Mouse (Mus musculus): Measurements from ENCODE around the gene B4galt3. TPM values are rescaled to one million over a fixed set of nuclear protein-coding genes. Genes with fewer than 3 reads are reported as not detected.

The B4galt3 gene
- total and polyA plus RNA-seq, 3 experiments = 16.8 to 33.1 TPM; not detected in 1

DNA sequence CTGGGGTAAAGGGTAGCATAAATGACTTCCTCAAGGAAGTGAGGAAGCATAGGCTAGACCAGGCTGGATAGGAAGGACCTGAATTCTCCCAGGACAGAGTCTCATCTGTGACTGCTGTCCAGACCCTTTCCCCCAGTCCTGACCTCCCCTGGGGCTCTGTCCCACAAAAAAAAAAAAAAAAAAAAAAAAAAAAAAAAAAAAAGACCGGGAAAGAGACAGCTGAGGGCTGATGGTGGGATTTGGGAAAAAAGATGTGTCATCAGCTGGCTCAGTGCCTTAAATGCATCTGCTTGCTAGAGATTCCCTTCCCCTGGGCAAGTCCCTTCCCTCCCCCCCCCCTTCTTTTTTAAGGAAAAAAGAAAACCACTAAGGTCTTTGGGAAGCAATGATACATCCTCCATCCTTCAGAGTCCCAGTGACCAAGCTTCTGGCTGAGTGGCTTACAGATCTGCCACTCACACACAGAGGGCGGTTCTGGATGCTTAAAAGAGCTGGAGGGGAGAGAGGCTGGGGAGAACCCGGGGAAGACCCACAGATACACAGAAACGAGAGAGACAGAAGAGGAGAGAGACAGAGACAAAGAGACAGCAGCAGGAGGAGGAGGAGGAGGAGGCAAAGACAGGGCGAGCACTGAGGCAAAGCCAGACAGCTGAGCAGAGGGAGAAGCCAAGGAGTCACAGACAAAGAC is 20.1 kb upstream of the B4galt3 start, which contains the start of gene Adamts4 (continued):
- TF ChIP-seq SIN3A (IDR thresholded peaks at IDR 0.05; ENCODE audit: low read length) (no peak), ZKSCAN1 (IDR thresholded peaks at IDR 0.05; ENCODE audit: low read depth, low read length) (no peak), GABPA (IDR thresholded peaks at IDR 0.05; ENCODE audit: low read depth, low read length) (no peak), TAL1 (IDR thresholded peaks at IDR 0.05; ENCODE audit: low read length) (no peak)

DNA sequence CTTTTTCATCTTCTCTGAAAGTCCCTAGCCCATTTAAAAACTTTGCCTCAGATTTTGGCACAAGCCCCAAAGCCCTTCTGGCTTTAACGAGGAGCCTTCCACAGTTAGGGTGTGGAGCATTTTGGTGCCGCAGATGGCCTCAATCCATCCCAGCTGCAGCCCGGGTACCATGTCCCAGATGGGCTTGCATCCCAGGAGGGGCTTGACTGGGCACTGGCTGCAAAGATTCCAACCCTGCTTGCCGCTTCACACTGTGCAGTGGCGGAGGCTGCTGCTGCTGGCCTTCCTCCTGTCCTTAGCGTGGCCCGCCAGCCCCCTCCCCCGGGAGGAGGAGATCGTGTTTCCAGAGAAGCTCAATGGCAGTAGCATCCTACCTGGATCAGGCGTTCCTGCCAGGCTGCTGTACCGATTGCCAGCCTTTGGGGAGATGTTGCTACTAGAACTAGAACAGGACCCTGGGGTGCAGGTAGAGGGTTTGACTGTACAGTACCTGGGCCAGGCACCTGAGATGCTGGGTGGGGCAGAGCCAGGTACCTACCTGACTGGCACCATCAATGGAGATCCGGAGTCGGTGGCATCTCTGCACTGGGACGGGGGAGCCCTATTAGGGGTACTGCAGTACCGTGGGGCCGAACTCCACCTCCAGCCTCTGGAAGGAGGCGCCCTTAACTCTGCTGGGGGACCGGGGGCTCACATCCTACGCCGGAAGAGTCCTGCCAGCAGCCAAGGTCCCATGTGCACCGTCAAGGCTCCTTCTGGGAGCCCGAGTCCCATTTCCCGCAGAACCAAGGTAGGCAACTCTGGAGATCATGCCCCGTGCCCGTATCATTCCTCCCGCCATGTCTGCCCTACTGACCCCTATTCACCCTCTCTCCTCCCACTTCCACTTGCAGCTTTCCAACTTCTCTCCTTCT is 19.2 kb upstream of the B4galt3 start, which contains the start of gene Ndufs2:
Ndufs2 (minus strand) TSS at position 709 of the 914 bp plus-strand sequence.
- no peak for DNase-seq (ENCODE audit: low read depth, low spot score)
- H3K9ac ChIP-seq (ENCODE audit: control insufficient read depth, low read depth, low read length, poor library complexity, severe bottlenecking) = no peak within 1 kb of the TSS
- H3K79me2 ChIP-seq (ENCODE audit: control insufficient read depth, insufficient read depth, low read length, poor library complexity) = peaks cover 9% of the 10 kb centered on the region
- H3K4me1 ChIP-seq (ENCODE audit: control insufficient read depth in 1 of 2, insufficient read depth in 2 of 2, low read length in 2 of 2) = peaks cover 2 to 15% of the 10 kb centered on the region in 2 experiments; a peak in 3 of 4 replicates
- H3K36me3 ChIP-seq (ENCODE audit: control insufficient read depth in 1 of 2, insufficient read depth in 2 of 2, low read length in 2 of 2) = peaks cover 0 to 4% of the 10 kb centered on the region in 2 experiments; a peak in 2 of 4 replicates
- no peak within 1 kb of the TSS for H3K4me3 ChIP-seq (ENCODE audit: control insufficient read depth in 1 of 2, insufficient read depth in 1 of 2, low read depth in 2 of 2, low read length in 2 of 2)
- H3K27ac ChIP-seq (ENCODE audit: control insufficient read depth, low read depth, low read length) = no peak within 1 kb of the TSS
- H3K9me3 ChIP-seq (replicated peaks; ENCODE audit: insufficient read depth, low read length) = no peaks in the 10 kb centered on the region
- peaks cover 0 to 3% of the 10 kb centered on the region in 2 experiments; a peak in 1 of 4 replicates for H3K27me3 ChIP-seq (ENCODE audit: control insufficient read depth in 1 of 2, insufficient read depth in 2 of 2, low read length in 2 of 2)
- TF ChIP-seq MAZ (IDR thresholded peaks at IDR 0.05; ENCODE audit: low read depth, low read length) (no peak), ZNF384 (IDR thresholded peaks at IDR 0.05; ENCODE audit: low read depth, low read length) (no peak), TAL1 (IDR thresholded peaks at IDR 0.05; ENCODE audit: low read length) (no peak), JUND (IDR thresholded peaks at IDR 0.05; ENCODE audit: low read depth, low read length) (no peak), MAX (IDR thresholded peaks at IDR 0.05; ENCODE audit: low read length) (no peak), CHD2 (IDR thresholded peaks at IDR 0.05; ENCODE audit: low read length) (no peak), ELF1 (IDR thresholded peaks at IDR 0.05; ENCODE audit: low read depth, low read length) (no peak), POLR2A (IDR thresholded peaks at IDR 0.05; ENCODE audit: control insufficient read depth in 1 of 2, insufficient read depth in 1 of 2, low read depth in 1 of 2, low read length in 2 of 2, poor library complexity in 1 of 2) (no peak), MAFK (IDR thresholded peaks at IDR 0.05; ENCODE audit: borderline replicate concordance, low read depth, low read length) (no peak), UBTF (IDR thresholded peaks at IDR 0.05; ENCODE audit: borderline replicate concordance, insufficient read depth, low read depth, low read length) (no peak), NELFE (IDR thresholded peaks at IDR 0.05; ENCODE audit: low read depth, low read length) (no peak)
